Mouse (Mus musculus) heart, embryonic 10.5 days (tissue): ENCODE measurements at regions not wholly inside any gene's neighbourhood (a gene's known extent, or its start where the extent isn't known, plus 50 kb on each side); places are given as distances from the start of the nearest gene placed in this dataset.

Experiments used
- DNase-seq: peaks from one replicate; pipeline ENCODE4 v3.0.0-alpha.2; 2017; ENCODE audit warnings: low spot score
- H3K27ac ChIP-seq: fragments of 300-500 bp; sonication (generic); 2 replicates; pipeline ENCODE4 v1.5.1; 2016; ENCODE audit warnings: mild to moderate bottlenecking
- H3K27me3 ChIP-seq: fragments of 300-500 bp; sonication (generic); 2 replicates; pipeline ENCODE4 v1.6.1; 2016; ENCODE audit warnings: mild to moderate bottlenecking; ENCODE audit not compliant: poor library complexity, insufficient read depth, severe bottlenecking
- H3K36me3 ChIP-seq: fragments of 300-500 bp; sonication (generic); 2 replicates; pipeline ENCODE4 v1.6.1; 2016; ENCODE audit warnings: mild to moderate bottlenecking, moderate library complexity
- H3K4me1 ChIP-seq: fragments of 300-500 bp; sonication (generic); 2 replicates; pipeline ENCODE4 v1.6.1; 2016; ENCODE audit warnings: mild to moderate bottlenecking
- H3K4me3 ChIP-seq: fragments of 300-500 bp; sonication (generic); 2 replicates; pipeline ENCODE4 v1.5.1; 2016; ENCODE audit warnings: mild to moderate bottlenecking, moderate library complexity
- H3K9me3 ChIP-seq: fragments of 300-500 bp; sonication (generic); 2 replicates; pipeline ENCODE4 v1.6.1; 2016; ENCODE audit warnings: mild to moderate bottlenecking, moderate library complexity
- WGBS: fragments of 180-500 bp; shearing (Covaris S2); methylation state at CpG from one replicate; pipeline ENCODE4 v1.1.7; 2016; 5-methylcytosine and 5-hydroxymethylcytosine counted together

- 77% methylated on average over 3 of the region's 3 CpGs for WGBS
- Histone ChIP-seq H3K4me3 (no peak overlapping the region), H3K36me3 (no peaks in the 10 kb centered on the region), H3K4me1 (no peaks in the 10 kb centered on the region), H3K27me3 (no peaks in the 10 kb centered on the region), H3K27ac (no peak overlapping the region), H3K9me3 (no peaks in the 10 kb centered on the region)
- DNase-seq = no peak
These were observed 183.1 kb upstream of the Adcy2 start for GRCm38 (mm10) chr13:69182478-69182877.

- H3K4me1 ChIP-seq = no peaks in the 10 kb centered on the region
- H3K27ac ChIP-seq = no peak overlapping the region
- no peak for DNase-seq
- no peaks in the 10 kb centered on the region for H3K9me3 ChIP-seq
- H3K36me3 ChIP-seq = no peaks in the 10 kb centered on the region
- H3K4me3 ChIP-seq = no peak overlapping the region
- no peaks in the 10 kb centered on the region for H3K27me3 ChIP-seq
- whole genome bisulfite sequencing = 56% methylated on average over 3 of the region's 3 CpGs
These were observed 191.3 kb upstream of the Adcy2 start for GRCm38 (mm10) chr13:69190661-69191060.

GRCm38 (mm10) chr13:69196464-69196871 lies 197.1 kb upstream of the Adcy2 start:
- no peaks in the 10 kb centered on the region for H3K27me3 ChIP-seq
- WGBS = 16% methylated on average over 4 of the region's 4 CpGs
- no peak overlapping the region for H3K4me3 ChIP-seq
- DNase-seq = no peak
- no peaks in the 10 kb centered on the region for H3K36me3 ChIP-seq
- no peaks in the 10 kb centered on the region for H3K4me1 ChIP-seq
- no peaks in the 10 kb centered on the region for H3K9me3 ChIP-seq
- H3K27ac ChIP-seq = no peak overlapping the region

DNA sequence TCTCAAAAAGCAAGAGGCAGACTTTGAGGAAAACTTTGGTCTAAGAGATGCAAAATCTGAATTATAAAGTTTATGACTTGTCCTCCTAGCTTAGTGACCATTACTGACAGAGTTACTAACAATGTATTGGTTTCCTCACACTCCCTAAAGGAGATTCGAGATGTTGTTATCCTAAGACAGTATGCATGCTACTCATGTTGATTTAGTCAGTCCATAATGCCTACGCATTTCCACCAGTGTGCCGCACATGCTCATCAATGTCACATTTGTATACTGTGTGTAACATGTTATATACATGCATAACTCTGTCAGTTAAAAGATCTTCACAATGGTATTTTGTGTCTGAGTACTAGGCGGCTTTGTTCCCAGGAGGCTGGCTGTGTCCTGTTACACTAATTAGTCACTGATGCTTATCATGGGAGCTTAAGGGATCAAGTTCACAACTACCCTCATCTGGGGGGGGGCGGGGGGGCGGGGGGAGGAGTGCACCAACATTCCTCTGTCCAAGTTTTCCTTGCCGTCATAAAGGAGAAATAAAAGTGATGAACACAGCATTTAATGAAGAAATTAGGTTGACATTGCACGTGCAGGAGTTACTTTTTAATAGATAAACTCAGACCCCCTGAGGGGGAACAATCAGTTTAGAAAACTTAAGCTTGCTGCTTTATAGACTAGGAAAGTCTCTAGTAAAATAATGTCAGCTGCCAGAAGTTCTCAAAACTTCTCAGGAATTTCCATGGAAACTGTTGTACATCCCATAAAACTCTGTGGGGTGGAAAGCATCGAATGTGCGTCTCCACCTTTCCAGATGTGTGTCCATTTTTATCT lies 208.6 kb upstream of the Adcy2 start:
- Histone ChIP-seq H3K4me1 (no peaks in the 10 kb centered on the region), H3K4me3 (no peak overlapping the region), H3K27ac (no peak overlapping the region), H3K27me3 (no peaks in the 10 kb centered on the region), H3K36me3 (no peaks in the 10 kb centered on the region), H3K9me3 (no peaks in the 10 kb centered on the region)
- 64% methylated on average over 10 of the region's 10 CpGs for WGBS
- no peak for DNase-seq

- H3K4me1 ChIP-seq = no peaks in the 10 kb centered on the region
- 84% methylated on average over 4 of the region's 4 CpGs for WGBS
- no peaks in the 10 kb centered on the region for H3K27me3 ChIP-seq
- DNase-seq = no peak
- H3K27ac ChIP-seq = no peak overlapping the region
- no peaks in the 10 kb centered on the region for H3K36me3 ChIP-seq
- no peak overlapping the region for H3K4me3 ChIP-seq
- no peaks in the 10 kb centered on the region for H3K9me3 ChIP-seq
These were observed 209.2 kb upstream of the Adcy2 start for GRCm38 (mm10) chr13:69208569-69208881.

- no peaks in the 10 kb centered on the region for H3K27me3 ChIP-seq
- H3K27ac ChIP-seq = no peak overlapping the region
- H3K4me1 ChIP-seq = no peaks in the 10 kb centered on the region
- H3K9me3 ChIP-seq = no peaks in the 10 kb centered on the region
- no peaks in the 10 kb centered on the region for H3K36me3 ChIP-seq
- 70% methylated on average over 3 of the region's 3 CpGs for WGBS
- DNase-seq = no peak
- no peak overlapping the region for H3K4me3 ChIP-seq
These were observed 217.2 kb upstream of the Adcy2 start for GRCm38 (mm10) chr13:69216579-69216978.

DNA sequence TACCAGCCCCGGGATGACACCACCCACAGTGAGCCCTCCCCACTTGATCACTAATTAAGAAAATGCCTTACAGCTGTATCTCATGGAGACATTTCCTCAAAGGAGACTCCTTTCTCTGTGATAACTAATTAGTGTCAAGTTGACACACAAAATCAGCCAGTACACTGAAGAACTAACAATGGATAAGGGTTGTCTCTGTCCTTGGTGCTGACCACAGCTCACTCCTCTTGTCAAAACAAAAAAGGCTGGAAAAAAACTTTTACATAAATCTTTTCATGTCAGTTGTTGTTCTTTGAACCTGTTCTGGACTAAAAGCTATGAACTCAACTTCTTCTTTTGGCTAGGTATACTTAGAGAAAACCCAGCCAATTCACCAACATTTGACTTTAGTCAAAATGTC lies 221.1 kb upstream of the Adcy2 start:
- no peak overlapping the region for H3K27ac ChIP-seq
- 42% methylated on average over 1 of the region's 1 CpGs for WGBS
- H3K4me3 ChIP-seq = no peak overlapping the region
- H3K4me1 ChIP-seq = no peaks in the 10 kb centered on the region
- H3K36me3 ChIP-seq = no peaks in the 10 kb centered on the region
- no peak for DNase-seq
- no peaks in the 10 kb centered on the region for H3K27me3 ChIP-seq
- H3K9me3 ChIP-seq = no peaks in the 10 kb centered on the region

DNA sequence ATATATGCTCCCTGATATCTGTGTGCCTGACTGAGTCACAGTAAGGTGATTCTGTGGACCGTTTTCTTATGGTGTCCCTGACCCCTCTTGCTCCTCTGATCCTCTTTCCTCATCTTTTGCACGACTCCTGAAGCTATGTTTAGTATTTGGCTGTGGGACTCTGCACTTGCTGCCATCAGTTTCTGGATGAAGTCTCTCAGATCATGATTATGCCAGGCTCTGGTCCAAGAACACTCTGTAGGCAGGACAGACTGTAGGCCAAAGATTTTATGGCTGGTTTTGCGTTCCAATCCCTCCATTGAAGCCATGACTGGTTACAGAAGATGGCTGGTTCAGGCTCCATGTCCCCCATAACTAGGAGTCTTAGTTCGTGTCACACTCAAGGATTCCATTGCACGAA lies 227.2 kb upstream of the Adcy2 start:
- H3K27me3 ChIP-seq = no peaks in the 10 kb centered on the region
- no peaks in the 10 kb centered on the region for H3K36me3 ChIP-seq
- no peak overlapping the region for H3K4me3 ChIP-seq
- 62% methylated on average over 5 of the region's 5 CpGs for WGBS
- no peaks in the 10 kb centered on the region for H3K9me3 ChIP-seq
- no peak for DNase-seq
- H3K27ac ChIP-seq = no peak overlapping the region
- no peaks in the 10 kb centered on the region for H3K4me1 ChIP-seq

DNA sequence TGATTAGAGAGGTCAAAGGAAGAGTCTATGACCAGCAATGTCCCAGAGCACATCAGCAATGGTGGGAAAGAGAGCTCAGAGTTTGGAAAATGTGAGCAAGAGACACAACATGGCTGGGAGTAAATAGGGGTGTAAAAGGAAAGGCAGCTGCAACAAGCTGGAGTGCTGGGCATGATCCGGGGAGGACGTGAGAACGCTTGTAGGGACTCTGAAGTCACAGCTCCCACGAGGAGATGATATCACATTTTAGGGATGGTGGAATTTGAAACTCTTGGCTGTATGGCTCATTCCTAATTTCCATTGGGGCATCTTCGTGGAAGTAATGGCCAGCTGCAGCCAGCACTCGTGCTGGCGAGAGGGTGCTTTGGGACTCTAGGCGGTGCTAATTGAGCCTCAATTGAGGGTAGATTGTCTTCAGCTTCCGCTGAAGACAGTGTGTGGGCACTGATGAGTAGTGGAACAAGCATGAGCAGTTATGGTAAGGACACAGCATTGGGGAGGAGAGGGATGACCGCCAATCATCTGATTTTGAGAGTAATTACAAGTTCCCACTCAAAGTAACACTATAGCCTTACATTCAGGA lies 231.1 kb upstream of the Adcy2 start:
- no peak for DNase-seq
- Histone ChIP-seq H3K27me3 (no peaks in the 10 kb centered on the region), H3K36me3 (no peaks in the 10 kb centered on the region), H3K27ac (no peak overlapping the region), H3K4me3 (no peak overlapping the region), H3K4me1 (no peaks in the 10 kb centered on the region), H3K9me3 (no peaks in the 10 kb centered on the region)
- WGBS = 72% methylated on average over 10 of the region's 10 CpGs

DNA sequence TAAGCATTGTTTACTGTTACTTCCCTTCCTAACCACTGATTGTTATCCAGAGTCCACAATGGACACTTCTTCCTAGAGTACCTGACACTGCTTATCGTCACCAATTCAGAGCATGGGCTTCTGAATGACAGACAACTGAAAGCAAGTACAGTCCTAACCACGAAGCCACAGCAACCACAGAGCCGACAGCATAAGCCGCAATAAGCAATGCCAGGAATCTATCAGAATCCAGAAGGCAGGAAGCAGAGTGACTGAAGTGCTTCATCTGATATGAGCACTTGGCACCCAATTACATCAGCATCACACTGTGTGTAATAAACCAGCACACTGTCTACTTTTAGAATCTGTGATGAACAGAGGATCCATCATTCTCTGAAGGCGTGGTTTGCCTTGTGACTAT lies 237.0 kb upstream of the Adcy2 start:
- Histone ChIP-seq H3K9me3 (no peaks in the 10 kb centered on the region), H3K4me1 (no peaks in the 10 kb centered on the region), H3K36me3 (no peaks in the 10 kb centered on the region), H3K27me3 (no peaks in the 10 kb centered on the region), H3K4me3 (no peak overlapping the region), H3K27ac (no peak overlapping the region)
- WGBS = 56% methylated on average over 5 of the region's 5 CpGs
- no peak for DNase-seq

DNA sequence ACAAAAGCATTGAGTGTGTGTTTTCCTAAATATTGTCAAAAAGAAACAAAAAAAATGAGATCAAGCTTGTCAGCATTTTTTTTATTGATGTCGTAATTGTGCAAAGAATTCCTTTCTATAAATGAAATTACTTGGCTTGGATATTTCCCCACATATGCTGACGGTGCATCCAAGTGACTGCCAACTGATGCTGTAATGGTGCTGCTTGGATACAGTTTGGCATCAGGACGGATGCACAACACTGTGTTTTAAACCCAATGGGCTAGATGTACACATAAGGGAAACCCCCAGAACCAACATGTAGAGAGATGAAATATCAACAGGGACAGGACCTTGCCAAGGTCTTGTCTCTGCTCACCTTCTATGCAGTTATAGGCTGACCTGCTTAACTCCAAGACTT lies 238.6 kb upstream of the Adcy2 start:
- Histone ChIP-seq H3K36me3 (no peaks in the 10 kb centered on the region), H3K27ac (no peak overlapping the region), H3K4me1 (no peaks in the 10 kb centered on the region), H3K4me3 (no peak overlapping the region), H3K9me3 (no peaks in the 10 kb centered on the region), H3K27me3 (no peaks in the 10 kb centered on the region)
- DNase-seq = no peak
- 80% methylated on average over 3 of the region's 3 CpGs for WGBS

DNA sequence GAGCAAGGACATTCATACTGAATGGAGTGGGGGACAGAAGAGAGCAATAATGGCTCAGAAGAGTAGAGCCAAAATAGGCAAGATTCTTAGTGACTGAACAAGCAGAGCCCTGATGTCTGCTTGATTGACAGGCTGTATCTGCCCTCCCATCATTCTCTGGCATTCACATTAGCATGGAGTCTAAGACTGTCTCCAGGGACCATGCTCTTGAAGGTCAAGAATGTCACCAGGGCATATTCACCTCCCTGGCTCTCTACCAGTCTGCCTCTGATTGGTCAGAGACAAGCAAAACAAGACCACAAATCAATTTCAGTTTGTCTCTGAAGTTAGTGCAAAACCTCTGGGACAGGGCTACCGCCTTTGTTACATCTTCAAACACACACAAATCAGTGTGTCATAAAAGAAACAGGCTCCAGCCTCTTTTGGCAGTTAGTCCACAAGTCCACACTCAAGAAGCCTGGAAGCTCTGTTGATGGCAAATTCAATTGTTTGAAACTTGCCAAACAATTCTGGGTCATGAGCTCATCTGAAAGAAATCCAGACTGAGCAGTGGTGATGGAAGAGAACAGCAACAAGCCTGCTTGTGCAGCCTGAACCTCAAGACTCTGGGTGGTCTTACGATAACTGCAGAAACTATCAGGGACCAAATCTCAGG lies 240.0 kb upstream of the Adcy2 start:
- Histone ChIP-seq H3K4me1 (no peaks in the 10 kb centered on the region), H3K27ac (no peak overlapping the region), H3K36me3 (no peaks in the 10 kb centered on the region), H3K9me3 (no peaks in the 10 kb centered on the region), H3K4me3 (no peak overlapping the region), H3K27me3 (no peaks in the 10 kb centered on the region)
- DNase-seq = no peak
- WGBS = 86% methylated on average over 2 of the region's 2 CpGs

- H3K27ac ChIP-seq = no peak overlapping the region
- H3K4me3 ChIP-seq = no peak overlapping the region
- H3K4me1 ChIP-seq = no peaks in the 10 kb centered on the region
- no peaks in the 10 kb centered on the region for H3K9me3 ChIP-seq
- H3K27me3 ChIP-seq = no peaks in the 10 kb centered on the region
- WGBS = 83% methylated on average over 14 of the region's 14 CpGs
- no peak for DNase-seq
- no peaks in the 10 kb centered on the region for H3K36me3 ChIP-seq
These were observed 243.4 kb upstream of the Adcy2 start for GRCm38 (mm10) chr13:69242544-69243296.
